34 mouse cellular contexts compared by ENCODE assay signal in genomic region chr19:24720448-24720847, GRCm38 (mm10). TPM values are rescaled to one million over a fixed set of nuclear protein-coding genes. Genes with fewer than 3 reads are reported as not detected.
DNase-seq lines count a peak whose midpoint lies in the region; ATAC-seq and TF ChIP-seq lines count a peak whose summit lies in the region.
"Had no signal": no experiment of that assay in that cellular context is flagged by ENCODE, and none has a peak within 500 bp of the region (broad histone marks: within the 10 kb centered on the region; RNA-seq: fewer than 3 reads in every experiment).

No protein-coding gene starts in this region.

- H3K4me2 ChIP-seq in liver, embryonic 12.5 days: no peak overlapping the region
- H3K4me2 ChIP-seq: embryonic facial prominence, embryonic 13.5 days; forebrain, embryonic 12.5 days; heart, embryonic 15.5 days; hindbrain, embryonic 12.5 days; intestine, embryonic 15.5 days; limb, embryonic 15.5 days; liver, embryonic 15.5 days; lung, embryonic 14.5 days; midbrain, embryonic 11.5 days; neural tube, embryonic 13.5 days had no signal

- no peaks in the 10 kb centered on the region for H3K36me3 ChIP-seq in liver, adult 2 months (ENCODE audit: control insufficient read depth, insufficient read depth, low read length)
- no peaks in the 10 kb centered on the region for H3K36me3 ChIP-seq in liver, embryonic 12.5 days
- H3K36me3 ChIP-seq: embryonic facial prominence, embryonic 13.5 days; forebrain, embryonic 12.5 days; hindbrain, embryonic 12.5 days; intestine, embryonic 15.5 days; limb, embryonic 10.5 days; limb, embryonic 15.5 days; liver, embryonic 15.5 days; neural tube, embryonic 13.5 days had no signal

- no peaks in the 10 kb centered on the region for H3K9me3 ChIP-seq in liver, embryonic 12.5 days (replicated peaks)
- H3K9me3 ChIP-seq: embryonic facial prominence, embryonic 13.5 days; forebrain, embryonic 12.5 days; heart, embryonic 15.5 days; hindbrain, embryonic 12.5 days; intestine, embryonic 15.5 days; limb, embryonic 10.5 days; limb, embryonic 15.5 days; liver, embryonic 15.5 days had no signal

- ATAC-seq in liver, embryonic 12.5 days: no peak
- ATAC-seq: forebrain, postnatal 0 days; hindbrain, postnatal 0 days; intestine, embryonic 15.5 days; midbrain, embryonic 16.5 days had no signal

- no peak overlapping the region for H3K9ac ChIP-seq in liver, adult 2 months (ENCODE audit: low read depth, low read length)
- H3K9ac ChIP-seq in liver, embryonic 12.5 days: no peak overlapping the region
- H3K9ac ChIP-seq: embryonic facial prominence, embryonic 13.5 days; forebrain, embryonic 12.5 days; forebrain, postnatal 0 days; heart, embryonic 15.5 days; hindbrain, embryonic 12.5 days; intestine, embryonic 15.5 days; limb, embryonic 15.5 days; liver, embryonic 15.5 days; lung, embryonic 14.5 days; neural tube, embryonic 13.5 days had no signal

- intact Hi-C loops in heart, postnatal 36 days (cut with DNase I): no loop called here

- H3K27me3 ChIP-seq in liver, adult 2 months (ENCODE audit: control insufficient read depth, insufficient read depth, low read length): no peaks in the 10 kb centered on the region
- H3K27me3 ChIP-seq in liver, embryonic 12.5 days (replicated peaks): no peaks in the 10 kb centered on the region
- H3K27me3 ChIP-seq: forebrain, embryonic 12.5 days; heart, embryonic 15.5 days; hindbrain, embryonic 12.5 days; intestine, embryonic 15.5 days; limb, embryonic 15.5 days; liver, embryonic 15.5 days; neural tube, embryonic 13.5 days had no signal

- no peaks in the 10 kb centered on the region for H3K79me2 ChIP-seq in liver, adult 2 months (ENCODE audit: control insufficient read depth, insufficient read depth, low read length)

- H3K27ac ChIP-seq in liver, adult 2 months (replicated peaks; ENCODE audit: insufficient read depth, low read depth, low read length): no peak overlapping the region
- no peak overlapping the region for H3K27ac ChIP-seq in liver, embryonic 12.5 days
- H3K27ac ChIP-seq: embryonic facial prominence, embryonic 13.5 days; forebrain, embryonic 12.5 days; heart, embryonic 15.5 days; hindbrain, embryonic 12.5 days; hindbrain, postnatal 0 days; intestine, embryonic 15.5 days; kidney, postnatal 0 days; limb, embryonic 10.5 days; limb, embryonic 15.5 days; liver, embryonic 15.5 days; neural tube, embryonic 13.5 days had no signal

- peak; percentile 41 to 83 for DNase-seq in adrenal gland, adult (ENCODE audit: inconsistent age in 2 of 2, low spot score in 1 of 2)
- DNase-seq in adrenal gland, postnatal 4 days (ENCODE audit: low spot score in 2 of 2): no peak
- DNase-seq in liver, adult 2 months (ENCODE audit: extremely low read depth, low read depth, low spot score): peak; percentile 3
- peak; percentile 81 for DNase-seq in brain, adult 2 months (ENCODE audit: low read depth, low spot score)
- DNase-seq in kidney, adult 11 months: no peak
- DNase-seq in heart, postnatal 36 days: no peak
- DNase-seq in right cerebral cortex, postnatal 25 days: no peak
- DNase-seq: cerebellum, adult 8-10 months; cerebellum, postnatal 25 days; forebrain, postnatal 0 days; gastrocnemius, postnatal 14 days; kidney, adult 8-10 months; kidney, postnatal 4 days; layer of hippocampus, postnatal 36 days; lung, embryonic 14.5 days; lung, postnatal 14 days; thymus, adult 2 months had no signal

- no peak for TF ChIP-seq CTCF in liver, adult 2 months (IDR thresholded peaks at IDR 0.05; ENCODE audit: low read depth, low read length)

- H3K4me1 ChIP-seq in liver, adult 2 months (ENCODE audit: control insufficient read depth, insufficient read depth, low read length): no peaks in the 10 kb centered on the region
- H3K4me1 ChIP-seq in liver, embryonic 12.5 days: no peaks in the 10 kb centered on the region
- H3K4me1 ChIP-seq: forebrain, embryonic 12.5 days; hindbrain, embryonic 12.5 days; intestine, embryonic 15.5 days; limb, embryonic 10.5 days; limb, embryonic 15.5 days; liver, embryonic 15.5 days; neural tube, embryonic 13.5 days had no signal

- no peak overlapping the region for H3K4me3 ChIP-seq in liver, adult 2 months (ENCODE audit: insufficient read depth, low read depth, low read length)
- no peak overlapping the region for H3K4me3 ChIP-seq in liver, embryonic 12.5 days
- H3K4me3 ChIP-seq: embryonic facial prominence, embryonic 13.5 days; erythroblast, embryonic 14.5 days; forebrain, embryonic 12.5 days; heart, embryonic 15.5 days; hindbrain, embryonic 12.5 days; intestine, embryonic 15.5 days; limb, embryonic 10.5 days; limb, embryonic 15.5 days; liver, embryonic 15.5 days; neural tube, embryonic 13.5 days had no signal

- no peak for TF ChIP-seq POLR2A in liver, adult 2 months (IDR thresholded peaks at IDR 0.05; ENCODE audit: extremely low read depth, insufficient read depth, low read length)

RNA-seq across cellular contexts. Expression of gene Tmem252, which starts 46.6 kb away (rescaled TPM):
- total RNA-seq in adrenal gland, postnatal 4 days (2021): under 1 TPM; 0.25 to 0.50 TPM
- total RNA-seq in liver, adult 2 months (2014; rRNA removed): under 0.01 TPM in 1 of 2 replicates, not detected in the other
- polyA plus RNA-seq in liver, adult 2 months (2012; rRNA removed): not detected in 2 replicates
- polyA plus RNA-seq in liver, embryonic 12.5 days (2016; fragmentation: Nextera tagmentation; extraction: Ambion mirVana): 0.25 and 0.32 TPM in 2 replicates
- under 1 TPM in 1 of 2 experiments, not detected in 1; 0.08 TPM for total RNA-seq in heart, postnatal 36 days (2021)
- total RNA-seq: granulocyte monocyte progenitor cell, adult 5-6 weeks; megakaryocyte, adult 5-6 weeks had no signal
- polyA plus RNA-seq: erythroblast, embryonic 14.5 days had no signal

Comparison
In these comparisons a context has a peak if more than half of its experiments do, and no peak if none do; other contexts are left out.
1. DNase-seq: peak in adrenal gland, adult (2 of 2), liver, adult 2 months (single experiment) and brain, adult 2 months (single experiment); none in adrenal gland, postnatal 4 days (0 of 2), kidney, adult 11 months (single experiment), heart, postnatal 36 days (0 of 2) and right cerebral cortex, postnatal 25 days (single experiment).